Mouse (Mus musculus) thymus, adult 2 months (tissue): ENCODE results near the gene Adamtsl2.

Source experiments
- CTCF ChIP-seq: fragments of 200-500 bp; IDR thresholded peaks from 2 replicates; pipeline ENCODE4 v1.5.1; 2012; ENCODE audit warnings: mild to moderate bottlenecking, control low read depth, low read length, moderate library complexity, borderline replicate concordance; ENCODE audit not compliant: control insufficient read depth, poor library complexity, insufficient read depth; ENCODE audit errors: extremely low read depth
- POLR2A ChIP-seq: fragments of 200-500 bp; IDR thresholded peaks from 2 replicates; pipeline ENCODE4 v1.6.1; 2012; ENCODE audit warnings: mild to moderate bottlenecking, low read length, control low read depth, moderate library complexity; ENCODE audit not compliant: control insufficient read depth, poor library complexity, insufficient read depth; ENCODE audit errors: extremely low read depth

- TF ChIP-seq POLR2A, result no peak
- no peak for TF ChIP-seq CTCF
Observed at GRCm38 (mm10) chr2:27118452-27118851, 39.3 kb downstream of the Adamtsl2 start.
